Mouse (Mus musculus) testis, adult 2 months (tissue): ENCODE data around the gene Fig4.

Experiments
- CTCF ChIP-seq: fragments of 200-500 bp; IDR thresholded peaks from 2 replicates; pipeline ENCODE4 v1.5.1; 2012; ENCODE audit warnings: low read depth, mild to moderate bottlenecking, inconsistent platforms, low read length, moderate library complexity; ENCODE audit not compliant: control insufficient read depth, insufficient read depth, insufficient replicate concordance
- POLR2A ChIP-seq: fragments of 200-500 bp; IDR thresholded peaks from 2 replicates; pipeline ENCODE4 v1.6.1; 2012; ENCODE audit warnings: low read depth, mild to moderate bottlenecking, inconsistent platforms, low read length, moderate library complexity; ENCODE audit not compliant: control insufficient read depth

DNA sequence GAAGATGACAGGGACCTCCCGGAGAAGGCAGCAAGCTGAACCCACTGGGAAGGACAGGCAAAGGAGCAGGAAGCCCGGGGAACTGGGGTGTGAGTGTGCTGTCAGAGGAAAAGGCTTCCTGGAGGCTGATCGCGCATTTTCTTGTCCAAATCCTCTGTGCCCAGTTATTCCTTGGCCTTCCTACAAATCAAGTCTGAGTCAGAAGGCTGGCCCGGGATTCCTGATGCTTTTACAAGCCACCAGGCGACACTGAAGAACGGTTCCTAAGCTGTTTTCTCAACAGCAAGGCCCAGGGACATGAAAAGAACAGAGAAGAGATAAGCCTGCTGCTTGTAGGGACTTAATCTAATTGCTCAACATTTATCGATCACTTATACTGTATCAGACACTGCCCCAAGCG lies 68.5 kb downstream of the Fig4 start:
- TF ChIP-seq POLR2A (no peak), CTCF (no peak)
